Mouse (Mus musculus): Measurements from ENCODE around the gene Pik3r6.

DNA sequence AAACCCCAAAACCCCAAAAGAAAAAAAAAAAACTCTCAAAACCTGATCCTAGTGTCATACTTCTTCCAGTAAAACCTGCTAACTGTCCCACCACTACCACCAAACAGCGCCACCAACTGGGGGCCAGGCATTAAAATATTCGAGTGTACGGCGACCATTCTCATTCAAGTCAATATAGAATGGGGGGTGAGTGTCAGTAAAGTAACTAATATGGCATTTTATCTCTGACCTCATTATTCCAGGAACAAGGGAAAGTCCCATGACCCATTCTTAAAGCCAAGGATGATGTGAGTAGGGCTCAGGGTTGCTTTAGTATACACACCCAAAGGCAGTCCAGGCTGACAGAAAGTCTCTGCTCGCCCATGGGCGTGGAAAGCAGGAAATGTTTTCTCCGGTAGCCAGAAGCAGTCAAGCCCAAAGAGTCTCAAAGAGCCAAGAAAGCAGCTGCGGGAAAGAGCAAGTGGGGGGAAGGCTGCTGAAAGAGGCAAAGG, 51.2 kb downstream of the Pik3r6 start:
- TF ChIP-seq POLR2A (IDR thresholded peaks at IDR 0.05; ENCODE audit: extremely low read depth, insufficient read depth, low read length): no peak
- TF ChIP-seq CTCF (IDR thresholded peaks at IDR 0.05; ENCODE audit: extremely low read depth, insufficient read depth, low read length): peak; percentile 45; the same call in 1 of the 2 replicates

All from cortical plate, adult 2 months (tissue).